In genomic region chr17:78298140-78298539, GRCm38 (mm10) we compare ENCODE assay signal across 10 mouse cellular contexts.
DNase-seq lines count a peak whose midpoint lies in the region; ATAC-seq and TF ChIP-seq lines count a peak whose summit lies in the region.
"Had no signal": no experiment of that assay in that cellular context is flagged by ENCODE, and none has a peak within 500 bp of the region (broad histone marks: within the 10 kb centered on the region; RNA-seq: fewer than 3 reads in every experiment).

No protein-coding gene starts in this region.

- no peak overlapping the region for H3K4me2 ChIP-seq in hindbrain, embryonic 11.5 days (replicated peaks; ENCODE audit: low read depth, low read length)
- H3K4me2 ChIP-seq in hindbrain, embryonic 15.5 days: no peak overlapping the region
- H3K4me2 ChIP-seq: heart, embryonic 11.5 days; limb, embryonic 15.5 days had no signal

- no peak overlapping the region for H3K27ac ChIP-seq in hindbrain, embryonic 11.5 days (ENCODE audit: low read depth, low read length)
- no peak overlapping the region for H3K27ac ChIP-seq in hindbrain, embryonic 10.5 days
- H3K27ac ChIP-seq in hindbrain, embryonic 15.5 days (replicated peaks): no peak overlapping the region
- H3K27ac ChIP-seq: limb, embryonic 15.5 days had no signal

- ATAC-seq in hindbrain, embryonic 11.5 days (ENCODE audit: low FRiP score): peak; percentile 47; the same call in 1 of the 2 replicates
- peak; percentile 69 for ATAC-seq in Patski
- peak; percentile 67 for ATAC-seq in hindbrain, embryonic 15.5 days (ENCODE audit: low FRiP score, low read depth)

- no peaks in the 10 kb centered on the region for H3K4me1 ChIP-seq in hindbrain, embryonic 11.5 days (replicated peaks; ENCODE audit: control insufficient read depth, insufficient read depth, low read length)
- peaks cover 5% of the 10 kb centered on the region; the same call in 1 of the 2 replicates for H3K4me1 ChIP-seq in hindbrain, embryonic 10.5 days (replicated peaks)
- 0 out of 2 replicates have a peak, but pooled peaks cover 3% of the 10 kb centered on the region for H3K4me1 ChIP-seq in hindbrain, embryonic 15.5 days (replicated peaks)

- H3K9ac ChIP-seq in hindbrain, embryonic 11.5 days (ENCODE audit: low read depth, low read length): no peak overlapping the region
- no peak overlapping the region for H3K9ac ChIP-seq in hindbrain, embryonic 15.5 days
- H3K9ac ChIP-seq: limb, embryonic 15.5 days had no signal

- POLR2A ChIA-PET in Patski (lab: Charles Lee): no interaction called here

- TF ChIP-seq CTCF in Patski (IDR thresholded peaks at IDR 0.05): peak; percentile 59

- DNase-seq in hindbrain, embryonic 11.5 days (ENCODE audit: low spot score): no peak
- no peak for DNase-seq in hindbrain, embryonic 10.5 days (ENCODE audit: low spot score)
- DNase-seq in Patski (ENCODE audit: low read depth, low spot score): no peak
- DNase-seq in lung, postnatal 10 days: peak; percentile 63
- no peak for DNase-seq in right cerebral cortex, adult 18-20 months
- DNase-seq in adrenal gland, postnatal 10 days: no peak
- no peak for DNase-seq in right cerebral cortex, postnatal 14 days

- in situ Hi-C loops in Patski (cut with MboI; ENCODE audit: low pct_unique_long_range_greater_than_20kb): loop anchor here (5.0 kb wide), 1 partner anchor 101 kb away; no protein-coding TSS in a partner anchor

- no peaks in the 10 kb centered on the region for H3K27me3 ChIP-seq in hindbrain, embryonic 11.5 days (ENCODE audit: control insufficient read depth, insufficient read depth, low read length)
- no peaks in the 10 kb centered on the region for H3K27me3 ChIP-seq in hindbrain, embryonic 10.5 days (ENCODE audit: insufficient read depth, poor library complexity, severe bottlenecking)
- no peaks in the 10 kb centered on the region for H3K27me3 ChIP-seq in Patski
- H3K27me3 ChIP-seq in hindbrain, embryonic 15.5 days: no peaks in the 10 kb centered on the region
- H3K27me3 ChIP-seq: limb, embryonic 15.5 days had no signal

- H3K4me3 ChIP-seq in hindbrain, embryonic 11.5 days (ENCODE audit: low read depth, low read length): no peak overlapping the region
- no peak overlapping the region for H3K4me3 ChIP-seq in hindbrain, embryonic 10.5 days
- H3K4me3 ChIP-seq in hindbrain, embryonic 15.5 days: no peak overlapping the region
- H3K4me3 ChIP-seq: limb, embryonic 15.5 days had no signal

- 82% methylated on average over 5 of the region's 5 CpGs for WGBS in hindbrain, embryonic 11.5 days
- WGBS in hindbrain, embryonic 10.5 days: 79% methylated on average over 5 of the region's 5 CpGs
- WGBS in hindbrain, embryonic 15.5 days: 78% methylated on average over 5 of the region's 5 CpGs

- no peaks in the 10 kb centered on the region for H3K36me3 ChIP-seq in hindbrain, embryonic 11.5 days (ENCODE audit: control insufficient read depth, insufficient read depth, low read length)
- 0 out of 2 replicates have a peak, but pooled peaks cover 2% of the 10 kb centered on the region for H3K36me3 ChIP-seq in hindbrain, embryonic 10.5 days
- no peaks in the 10 kb centered on the region for H3K36me3 ChIP-seq in hindbrain, embryonic 15.5 days

- CTCF ChIA-PET in Patski (lab: Charles Lee): interaction anchor here (1.0 to 1.2 kb wide), 3 partner anchors 52 to 156 kb away, joined by 3 to 4 read pairs (median 4); no protein-coding TSS in a partner anchor

- no peaks in the 10 kb centered on the region for H3K9me3 ChIP-seq in hindbrain, embryonic 11.5 days (ENCODE audit: control insufficient read depth, low read length)
- H3K9me3 ChIP-seq in hindbrain, embryonic 10.5 days: no peaks in the 10 kb centered on the region
- H3K9me3 ChIP-seq in hindbrain, embryonic 15.5 days: no peaks in the 10 kb centered on the region
- H3K9me3 ChIP-seq: limb, embryonic 15.5 days had no signal
